Mouse (Mus musculus) midbrain, postnatal 0 days (tissue): ENCODE measurements around the gene Gm13306. TPM values are rescaled to one million over a fixed set of nuclear protein-coding genes. Genes with fewer than 3 reads are reported as not detected.
"Not testable (repeated sequence)": the region's sequence is repeated elsewhere in the genome, so short reads cannot be mapped to it uniquely, and the experiment has no call there.

Experiments used
- ATAC-seq: fragments of 200-750 bp; cut with Nextera tagmentation; 2 replicates; pipeline ENCODE4 v1.8.0; 2017; ENCODE audit warnings: moderate number of reproducible peaks, mild to moderate bottlenecking, moderate TSS enrichment, moderate library complexity; ENCODE audit not compliant: low FRiP score
- DNase-seq: peaks from one replicate; pipeline ENCODE4 v3.0.0-alpha.2; 2015; ENCODE audit warnings: low spot score
- H3K27ac ChIP-seq: fragments of 300-500 bp; sonication (generic); 2 replicates; pipeline ENCODE4 v1.5.1; 2014; ENCODE audit warnings: low read depth, mild to moderate bottlenecking, low read length, mixed read lengths
- H3K27me3 ChIP-seq: fragments of 300-500 bp; sonication (generic); 2 replicates; pipeline ENCODE4 v1.6.1; 2014; ENCODE audit warnings: low read length, control low read depth, mixed read lengths; ENCODE audit not compliant: insufficient read depth
- H3K36me3 ChIP-seq: fragments of 300-500 bp; sonication (generic); 2 replicates; pipeline ENCODE4 v1.6.1; 2014; ENCODE audit warnings: low read length, control low read depth, mixed read lengths; ENCODE audit not compliant: insufficient read depth
- H3K4me1 ChIP-seq: fragments of 300-500 bp; sonication (generic); 2 replicates; pipeline ENCODE4 v1.6.1; 2014; ENCODE audit warnings: mild to moderate bottlenecking, control low read depth, antibody characterized with exemption, low read length, mixed read lengths; ENCODE audit not compliant: insufficient read depth
- H3K4me2 ChIP-seq: fragments of 300-500 bp; sonication (generic); 2 replicates; pipeline ENCODE4 v1.6.1; 2014; ENCODE audit warnings: low read depth, mild to moderate bottlenecking, low read length, mixed read lengths; ENCODE audit not compliant: poor library complexity, severe bottlenecking
- H3K4me3 ChIP-seq: fragments of 300-500 bp; sonication (generic); 2 replicates; pipeline ENCODE4 v1.5.1; 2014; ENCODE audit warnings: low read depth, mild to moderate bottlenecking, low read length, moderate library complexity
- H3K9ac ChIP-seq: fragments of 300-500 bp; sonication (generic); replicated peaks from 2 replicates; pipeline ENCODE4 v1.6.1; 2014; ENCODE audit warnings: mild to moderate bottlenecking, low read length, moderate library complexity, mixed read lengths; ENCODE audit not compliant: poor library complexity, severe bottlenecking
- H3K9me3 ChIP-seq: fragments of 300-500 bp; sonication (generic); 2 replicates; pipeline ENCODE4 v1.6.1; 2016; ENCODE audit warnings: low read length, control low read depth
- WGBS: fragments of 180-500 bp; shearing (Covaris S2); extraction: QIAGEN DNeasy Blood & Tissue Kit; methylation state at CpG from one replicate; pipeline ENCODE4 v1.1.7; 2014; 5-methylcytosine and 5-hydroxymethylcytosine counted together
- polyA plus RNA-seq: library from polyadenylated mRNA; unstranded; fragments of >200 nt; fragmentation: Nextera tagmentation; extraction: Ambion mirVana; gene quantifications from 2 replicates; pipeline ENCODE4 v1.2.1, GENCODE M21; 2015
- total RNA-seq: library from RNA; depleted of rRNA; stranded (reverse); fragments of >200 nt; gene quantifications from 2 replicates; pipeline ENCODE4 v1.2.3, GENCODE M21; 2014; rRNA removed

The Gm13306 gene
- total RNA-seq = 2.0 and 5.5 TPM in 2 replicates
- polyA plus RNA-seq = 6.3 and 10.6 TPM in 2 replicates

DNA sequence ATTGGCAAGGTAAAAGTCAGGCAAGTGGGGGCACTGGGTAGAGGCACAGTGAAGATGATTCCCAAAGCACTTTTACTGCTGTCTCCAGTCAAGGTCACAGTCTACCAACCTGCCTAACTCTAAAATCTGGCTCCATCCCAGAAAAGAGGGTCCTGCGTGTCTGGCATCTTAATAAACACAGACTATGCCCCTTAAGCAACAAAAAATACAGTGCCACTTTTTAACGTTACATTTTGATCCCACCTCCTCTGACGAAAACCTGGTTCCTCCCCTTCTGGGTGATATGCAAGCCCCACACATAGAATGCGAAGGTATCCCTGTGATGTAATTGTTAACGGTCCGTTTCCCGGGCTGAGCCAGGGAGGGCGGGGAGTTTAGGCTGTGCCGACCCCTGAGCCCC is at the start of gene Gm13306:
Gm13306 (plus strand) TSS at position 301 of the 400 bp plus-strand sequence.
- not testable (repeated sequence) for ATAC-seq, H3K9ac ChIP-seq, H3K27me3 ChIP-seq, H3K4me3 ChIP-seq, H3K36me3 ChIP-seq, H3K9me3 ChIP-seq, H3K4me1 ChIP-seq, H3K27ac ChIP-seq, DNase-seq, H3K4me2 ChIP-seq
- no CpG with 5 or more reads among the region's 9 CpGs for WGBS

GRCm38 (mm10) chr4:42114517-42114916 is 38.7 kb upstream of the Gm13306 start, which contains the start of gene Gm13304:
Gene Gm13304, plus strand, starts transcription at chr4:42114817.
- not testable (repeated sequence) for ATAC-seq, H3K36me3 ChIP-seq, H3K4me2 ChIP-seq, H3K9ac ChIP-seq, H3K9me3 ChIP-seq, H3K27ac ChIP-seq, H3K4me1 ChIP-seq, H3K4me3 ChIP-seq, DNase-seq, H3K27me3 ChIP-seq
- WGBS = no CpG with 5 or more reads among the region's 5 CpGs

- not testable (repeated sequence) for H3K9me3 ChIP-seq, H3K27ac ChIP-seq, H3K9ac ChIP-seq, H3K36me3 ChIP-seq, H3K27me3 ChIP-seq, H3K4me1 ChIP-seq, ATAC-seq, DNase-seq, H3K4me3 ChIP-seq, H3K4me2 ChIP-seq
- WGBS = no CpG with 5 or more reads among the region's 7 CpGs
Observed at GRCm38 (mm10) chr4:42168503-42168902, 15.3 kb downstream of the Gm13306 start, which contains the start of gene Gm13305. Gene Gm13305, minus strand, starts transcription at chr4:42168603.

- H3K27ac ChIP-seq, H3K9me3 ChIP-seq, H3K27me3 ChIP-seq, ATAC-seq, H3K4me2 ChIP-seq, DNase-seq, H3K4me1 ChIP-seq, H3K4me3 ChIP-seq, H3K9ac ChIP-seq, H3K36me3 ChIP-seq: not testable (repeated sequence)
- no CpG with 5 or more reads among the region's 4 CpGs for WGBS
Observed at GRCm38 (mm10) chr4:42178243-42178642, 25.0 kb downstream of the Gm13306 start.

- H3K4me1 ChIP-seq, H3K4me2 ChIP-seq, DNase-seq, H3K27ac ChIP-seq, H3K9me3 ChIP-seq, H3K9ac ChIP-seq, H3K36me3 ChIP-seq, H3K4me3 ChIP-seq, H3K27me3 ChIP-seq, ATAC-seq: not testable (repeated sequence)
- WGBS = no CpG with 5 or more reads among the region's 31 CpGs
Observed at GRCm38 (mm10) chr4:42183234-42184197, 30.3 kb downstream of the Gm13306 start.

- no CpG with 5 or more reads among the region's 58 CpGs for WGBS
- not testable (repeated sequence) for H3K9ac ChIP-seq, H3K4me1 ChIP-seq, H3K36me3 ChIP-seq, H3K27ac ChIP-seq, DNase-seq, H3K9me3 ChIP-seq, H3K4me2 ChIP-seq, H3K27me3 ChIP-seq, H3K4me3 ChIP-seq, ATAC-seq
Observed at GRCm38 (mm10) chr4:42184324-42184979, 31.2 kb downstream of the Gm13306 start.

DNA sequence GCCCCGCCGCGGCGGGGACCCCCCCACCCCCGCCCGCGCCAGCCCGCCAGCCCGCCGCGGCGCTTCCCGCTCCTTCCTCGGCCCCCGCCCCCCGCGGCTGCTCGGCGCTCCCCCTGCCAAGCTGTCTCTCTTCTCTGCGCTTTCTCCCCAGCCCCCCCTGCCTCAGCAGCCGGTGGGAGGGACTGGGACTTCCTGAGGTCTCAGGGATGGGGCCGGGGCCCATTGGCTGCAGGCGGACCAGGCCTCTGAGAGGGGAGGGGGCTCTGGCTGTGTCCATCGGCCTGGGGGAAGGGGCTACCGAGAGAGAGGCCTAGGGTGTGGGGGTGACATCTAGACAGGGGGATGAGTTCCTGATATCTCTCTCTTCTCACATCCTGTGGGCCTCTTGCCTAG is 31.7 kb downstream of the Gm13306 start:
- DNase-seq, H3K27me3 ChIP-seq, H3K36me3 ChIP-seq, H3K4me3 ChIP-seq, H3K9ac ChIP-seq, H3K4me1 ChIP-seq, H3K27ac ChIP-seq, H3K9me3 ChIP-seq, H3K4me2 ChIP-seq: not testable (repeated sequence)
- WGBS = no CpG with 5 or more reads among the region's 25 CpGs
- peak; percentile 38 for ATAC-seq
